Mouse (Mus musculus) liver, postnatal 0 days (tissue): Measurements from ENCODE around the gene Ttll3.

Experiments used
- CTCF ChIP-seq: sonication (generic); IDR thresholded peaks from 2 replicates; pipeline ENCODE4 v1.5.1; 2016; ENCODE audit warnings: antibody characterized with exemption, low read depth
- EP300 ChIP-seq: IDR thresholded peaks from 2 replicates; pipeline ENCODE4 v1.6.1; 2016; ENCODE audit warnings: antibody characterized with exemption, low read depth, mild to moderate bottlenecking

DNA sequence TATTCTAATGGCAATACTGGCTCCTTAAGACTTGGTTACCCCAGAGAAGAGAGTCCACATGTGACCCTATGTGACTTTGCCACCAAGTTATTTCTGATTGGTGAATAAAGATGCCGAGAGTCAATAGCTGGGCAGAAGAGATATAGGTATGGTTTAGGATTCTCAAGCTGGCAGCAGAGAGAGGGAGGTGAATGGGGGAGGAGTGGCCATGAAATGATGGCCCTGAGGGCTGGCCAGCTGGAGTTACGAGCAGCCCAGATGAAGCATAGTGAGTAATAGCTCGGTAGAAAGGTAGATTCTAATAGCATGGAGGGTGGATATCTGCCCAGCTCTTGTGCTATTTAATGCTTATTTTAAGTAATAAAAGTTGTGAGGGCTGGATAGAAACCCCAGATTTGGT lies 36.2 kb upstream of the Ttll3 start:
- TF ChIP-seq CTCF (no peak), EP300 (no peak)
